Mouse (Mus musculus): ENCODE data around the gene Bicra.
A peak's percentile ranks its signal among the peaks of the same experiment; 100 is the strongest.

The Bicra gene

DNA sequence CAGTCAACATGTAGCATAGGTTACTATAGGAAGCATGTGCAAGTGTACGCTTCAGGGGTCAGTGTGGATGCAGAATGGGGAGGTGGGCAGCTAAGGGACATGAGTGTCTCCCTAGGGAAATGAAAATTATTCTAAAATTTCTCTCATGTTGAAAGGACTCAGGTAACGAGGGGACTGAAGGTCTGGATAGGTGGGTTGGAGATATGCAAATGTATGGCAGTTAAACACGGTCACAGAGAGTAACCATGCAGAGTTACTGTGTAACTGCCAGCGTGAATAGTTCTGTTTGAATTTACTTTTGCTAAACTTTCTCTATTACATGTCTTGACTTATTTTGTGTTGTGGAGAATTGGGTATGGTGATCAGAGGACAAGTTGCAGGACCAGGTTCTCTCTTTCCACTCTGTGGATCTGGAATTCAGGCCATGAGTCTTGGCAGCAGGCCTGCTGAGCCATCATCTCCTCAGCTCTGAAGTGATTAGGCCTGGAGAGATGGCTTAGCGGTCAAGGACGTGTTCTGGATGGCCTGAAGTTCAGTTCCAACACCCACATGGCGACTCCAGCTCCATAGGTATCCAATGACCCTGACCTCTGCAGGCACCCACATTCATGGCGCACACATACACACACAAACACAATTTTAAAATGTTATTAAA, 33.1 kb downstream of the Bicra start:
- DNase-seq (ENCODE audit: low read depth, low spot score), result no peak

DNA sequence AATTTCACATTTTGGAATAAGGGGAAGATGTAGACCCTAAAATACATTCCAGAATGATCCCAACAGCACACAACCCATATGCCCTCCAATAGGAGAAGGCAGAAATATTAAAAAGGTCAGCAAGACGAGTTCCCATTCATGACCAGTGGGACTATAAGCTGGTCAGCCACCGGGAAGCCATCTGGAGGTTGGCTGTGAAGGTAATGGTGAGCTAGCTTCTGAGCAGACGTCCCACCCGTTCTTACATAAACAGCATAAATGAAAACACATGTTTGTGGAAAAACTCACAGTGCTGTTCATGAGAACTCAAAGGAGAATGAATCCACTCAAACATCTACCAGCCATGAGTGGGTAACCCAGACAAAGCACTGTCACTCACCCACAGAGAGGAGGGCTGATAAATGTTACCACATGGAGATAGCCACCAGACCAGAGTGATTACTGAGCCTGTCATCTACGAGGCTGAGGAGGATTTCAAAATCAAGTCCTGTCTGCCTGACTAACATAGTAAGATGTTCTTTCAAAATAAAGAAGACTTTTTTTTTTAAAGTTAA, 33.9 kb downstream of the Bicra start:
- no peak for DNase-seq (ENCODE audit: low read depth, low spot score)

GRCm38 (mm10) chr7:16012576-16013263, 35.0 kb downstream of the Bicra start:
- peak; percentile 43 for DNase-seq (ENCODE audit: low read depth, low spot score)

DNA sequence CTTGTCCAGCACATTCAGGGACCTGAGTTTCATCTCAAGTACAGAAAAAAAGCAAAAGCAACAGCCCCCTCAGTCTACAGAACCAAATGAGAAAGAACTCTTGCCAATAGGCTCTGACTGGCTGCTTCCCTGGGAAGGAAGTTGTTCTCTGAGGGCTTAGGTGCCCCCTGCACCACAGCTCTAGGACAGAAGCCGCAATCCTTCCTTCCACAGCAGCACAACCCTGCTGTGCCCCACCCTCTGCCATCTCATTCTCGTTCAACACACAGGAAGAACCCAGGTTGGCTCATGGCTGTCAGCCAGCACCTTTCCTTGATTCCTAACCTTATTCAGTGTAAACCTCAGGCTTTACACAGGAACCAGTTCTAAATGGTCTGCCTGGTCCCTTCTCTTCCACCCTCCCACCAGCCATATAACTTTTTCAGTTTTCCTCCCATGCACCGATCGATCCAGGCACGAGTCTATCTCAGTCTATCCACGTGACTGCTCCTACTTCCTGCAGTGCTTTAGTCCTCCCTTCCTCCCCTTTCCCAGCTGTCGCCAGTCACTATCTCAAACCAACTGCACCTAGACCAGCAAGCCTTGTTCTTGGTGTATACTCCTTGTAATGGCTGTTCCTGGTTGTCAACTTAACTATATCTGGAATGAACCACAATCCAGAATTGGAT, 36.2 kb downstream of the Bicra start:
- no peak for DNase-seq (ENCODE audit: low read depth, low spot score)

DNA sequence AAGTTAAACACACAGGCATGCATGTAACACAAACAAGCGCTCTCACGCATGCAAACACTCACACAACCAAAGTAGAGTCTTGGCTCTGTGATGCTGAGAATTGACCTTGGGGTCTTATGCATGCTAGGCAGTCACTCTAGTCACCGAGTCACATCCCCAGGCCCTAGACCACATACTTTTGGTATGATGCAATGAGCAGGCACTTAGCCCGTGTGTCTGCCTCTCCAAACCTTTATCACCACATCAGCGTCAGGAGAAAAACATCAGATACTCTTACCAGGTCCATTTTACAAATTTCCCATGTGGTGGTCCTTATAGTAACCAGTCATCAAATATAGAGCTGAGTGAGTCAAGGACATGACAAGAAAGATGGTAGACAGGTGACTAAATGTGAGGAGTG, 37.1 kb downstream of the Bicra start:
- DNase-seq (ENCODE audit: low read depth, low spot score), result no peak

GRCm38 (mm10) chr7:16009636-16010035, 38.1 kb downstream of the Bicra start:
- no peak for DNase-seq (ENCODE audit: low read depth, low spot score)

DNA sequence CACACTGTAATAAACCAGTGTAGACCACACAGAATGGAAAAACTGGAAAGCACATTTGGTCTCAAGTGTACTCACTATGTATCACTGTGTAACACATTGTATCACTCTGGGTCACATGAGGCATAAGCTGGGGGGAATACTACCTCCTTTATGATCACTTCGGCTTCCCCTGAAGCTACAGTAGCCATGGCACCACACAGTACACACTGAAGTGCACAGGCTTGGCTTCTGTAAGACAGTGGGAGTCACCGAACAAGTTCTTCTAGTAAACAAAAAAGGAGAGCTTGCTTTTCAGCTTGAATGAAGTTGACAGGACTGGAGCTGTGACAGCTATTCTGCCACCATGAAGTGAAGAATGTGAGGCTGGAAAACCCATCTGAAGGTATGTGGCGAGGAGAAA, 42.7 kb downstream of the Bicra start:
- no peak for DNase-seq (ENCODE audit: low read depth, low spot score)

DNA sequence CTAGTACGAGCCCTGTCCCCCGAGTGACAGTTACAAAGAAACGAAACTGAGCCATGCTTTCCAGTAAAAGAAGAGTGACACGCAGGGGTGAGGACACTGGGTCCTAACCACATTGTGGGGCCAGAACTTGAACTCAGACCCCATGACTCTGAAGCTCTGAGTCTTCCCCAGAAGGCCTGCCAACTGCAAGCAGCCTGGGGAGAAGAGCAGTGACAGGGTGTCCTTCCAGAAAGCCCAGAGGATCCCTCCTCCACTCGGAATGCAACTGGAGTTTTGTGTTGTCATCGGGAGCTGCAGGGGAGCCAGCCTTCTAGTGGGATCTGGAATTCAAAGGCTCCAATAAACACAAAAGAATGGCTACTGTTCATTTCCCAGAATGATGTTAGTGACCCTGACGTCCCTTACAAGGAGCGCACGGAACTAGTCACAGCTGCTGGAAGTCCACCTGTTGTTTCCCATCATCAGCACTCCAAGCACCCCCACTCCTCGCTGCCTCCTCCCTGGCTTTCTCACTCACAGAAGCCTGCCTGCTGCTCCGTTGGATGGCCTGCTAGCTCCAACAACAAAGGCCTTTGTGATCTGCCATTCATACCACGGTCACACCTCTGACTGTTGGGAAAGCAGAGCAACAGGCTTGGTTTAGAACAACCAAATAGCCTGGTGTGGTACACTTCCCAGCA, 43.4 kb downstream of the Bicra start:
- DNase-seq (ENCODE audit: low read depth, low spot score), result peak; percentile 65

DNA sequence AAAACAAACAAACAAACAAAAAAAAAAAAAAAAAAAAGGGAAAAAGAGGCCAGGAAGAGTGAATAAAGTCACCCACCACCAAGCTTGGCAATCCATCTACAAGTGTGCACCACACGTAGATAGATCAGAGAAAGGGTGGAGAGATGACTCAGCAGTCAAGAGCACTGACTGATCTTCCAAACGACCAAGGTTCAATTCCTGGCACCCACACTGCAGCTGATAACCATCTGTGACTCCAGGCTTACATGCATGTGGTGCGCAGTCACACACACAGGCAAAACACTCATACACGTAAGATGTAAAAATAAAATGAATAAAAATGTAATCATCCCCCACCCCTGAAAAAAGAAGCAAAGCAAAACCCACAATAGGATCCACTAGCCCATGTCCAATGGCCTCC, 44.7 kb downstream of the Bicra start:
- DNase-seq (ENCODE audit: low read depth, low spot score), result no peak

- no peak for DNase-seq (ENCODE audit: low read depth, low spot score)
Observed at GRCm38 (mm10) chr7:16002171-16002570, 45.5 kb downstream of the Bicra start.

DNA sequence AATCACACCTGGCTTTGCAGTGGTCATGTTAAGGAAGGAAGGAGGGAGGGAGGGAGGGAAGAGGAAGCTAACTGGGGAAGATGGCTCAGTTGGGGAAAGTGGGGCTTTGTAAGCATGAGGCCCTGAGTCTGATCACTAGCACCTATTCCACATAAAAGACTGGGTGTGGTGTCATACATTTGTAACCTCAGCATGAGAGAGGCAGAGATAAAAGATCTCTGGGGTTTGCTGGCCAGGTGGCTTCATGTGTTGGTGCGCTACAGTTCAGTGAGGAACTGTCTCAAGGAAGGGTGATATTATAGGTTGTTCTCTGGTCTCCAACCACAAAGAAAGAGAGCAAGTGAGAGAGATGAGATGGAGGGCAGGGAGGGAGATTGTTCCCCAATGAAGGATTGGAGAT, 46.0 kb downstream of the Bicra start:
- no peak for DNase-seq (ENCODE audit: low read depth, low spot score)

DNA sequence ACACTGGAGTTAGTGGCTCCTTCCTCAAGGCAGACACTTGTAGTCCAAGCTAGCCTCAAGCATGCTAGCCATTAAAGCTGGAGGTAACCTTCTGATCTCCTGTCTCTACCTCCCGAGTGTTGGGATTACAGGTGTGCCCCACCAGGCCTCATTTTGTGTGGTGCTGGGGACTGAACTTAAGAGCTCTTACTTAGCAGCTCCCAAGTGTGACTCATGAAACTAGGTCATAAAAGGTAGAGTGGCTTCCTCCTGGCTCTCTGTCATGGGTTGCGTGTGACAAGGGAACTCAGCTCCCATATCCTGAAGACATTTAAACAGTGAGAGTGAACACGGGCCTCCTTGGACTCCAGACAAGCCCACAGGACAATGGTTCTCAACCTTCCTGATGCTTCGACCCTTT, 53.9 kb downstream of the Bicra start:
- DNase-seq (ENCODE audit: low read depth, low spot score), result no peak

DNA sequence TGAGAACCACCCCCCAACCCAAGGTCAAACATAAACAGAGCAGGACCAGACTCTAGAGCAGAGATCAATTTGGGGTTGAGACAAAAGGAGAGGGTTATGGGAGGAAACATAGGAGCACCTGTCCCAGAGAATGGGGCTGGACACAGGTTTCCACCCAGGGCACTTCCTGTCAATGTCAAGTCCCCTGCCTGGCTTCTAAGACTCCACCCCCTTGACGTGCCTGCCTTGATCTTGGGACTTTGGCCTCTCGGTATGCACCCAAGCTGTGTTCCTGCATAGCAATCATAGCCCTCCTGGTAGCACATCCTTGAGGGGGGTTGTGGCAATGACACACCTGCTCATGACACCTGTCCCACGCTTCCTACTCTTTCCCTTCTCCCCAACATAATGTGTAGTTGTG, 54.6 kb downstream of the Bicra start:
- DNase-seq (ENCODE audit: low read depth, low spot score), result no peak

DNA sequence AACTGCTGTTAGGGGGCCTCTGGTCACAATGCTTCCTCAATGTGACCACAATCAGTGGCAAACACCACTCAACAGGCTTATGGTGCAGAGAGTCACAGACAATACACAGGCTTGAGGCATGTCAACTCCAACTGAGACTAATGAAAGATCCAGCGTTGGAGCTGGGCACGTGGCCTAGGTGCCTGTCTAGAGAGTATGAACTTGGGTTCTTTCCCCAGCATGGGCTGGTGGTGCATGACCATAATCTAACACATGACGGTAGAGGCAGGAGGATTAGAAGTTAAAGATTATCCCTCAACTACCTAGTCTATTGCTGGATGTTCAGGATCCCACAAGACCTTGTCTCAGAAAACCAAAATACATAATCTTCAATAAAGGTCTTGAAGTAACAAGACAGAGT, 56.0 kb downstream of the Bicra start:
- no peak for DNase-seq (ENCODE audit: low read depth, low spot score)

DNA sequence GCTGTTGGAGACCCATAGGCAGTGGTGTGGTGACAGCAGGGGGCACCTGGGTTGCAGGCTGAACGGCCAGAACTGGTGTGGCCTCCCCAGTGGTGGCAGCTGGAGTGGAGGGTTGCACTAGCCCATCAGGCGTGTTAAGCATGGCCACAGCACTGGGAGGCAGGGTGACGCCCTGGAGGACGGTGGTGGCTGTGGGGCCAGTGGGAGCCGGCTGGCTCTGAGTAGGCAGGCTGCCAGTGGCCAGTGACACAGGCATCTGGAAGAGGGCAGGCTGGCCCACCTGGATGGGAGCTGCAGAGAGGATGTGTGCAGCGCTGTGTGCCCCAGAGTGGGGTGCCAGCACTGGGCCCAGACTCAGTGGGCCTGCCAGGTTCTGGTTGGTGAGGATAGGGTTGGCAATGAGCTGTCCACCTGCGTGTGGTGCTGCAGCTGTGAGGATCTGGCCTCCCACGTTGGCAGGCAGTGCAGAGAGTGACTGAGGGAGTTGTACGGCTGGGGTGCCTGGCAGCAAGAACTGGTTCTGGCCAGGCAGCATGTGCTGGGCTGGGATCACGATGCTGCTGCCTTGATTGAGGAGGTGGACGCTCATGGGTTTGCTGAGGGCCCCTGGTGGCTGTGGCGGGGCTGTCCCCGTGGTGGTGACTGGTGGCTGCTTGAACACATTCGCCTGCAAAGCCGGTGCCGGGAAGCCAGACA, 59.9 kb downstream of the Bicra start:
- DNase-seq (ENCODE audit: low read depth, low spot score), result no peak

GRCm38 (mm10) chr7:15982729-15983407, 64.9 kb downstream of the Bicra start:
- DNase-seq (ENCODE audit: low read depth, low spot score), result peak; percentile 55

DNA sequence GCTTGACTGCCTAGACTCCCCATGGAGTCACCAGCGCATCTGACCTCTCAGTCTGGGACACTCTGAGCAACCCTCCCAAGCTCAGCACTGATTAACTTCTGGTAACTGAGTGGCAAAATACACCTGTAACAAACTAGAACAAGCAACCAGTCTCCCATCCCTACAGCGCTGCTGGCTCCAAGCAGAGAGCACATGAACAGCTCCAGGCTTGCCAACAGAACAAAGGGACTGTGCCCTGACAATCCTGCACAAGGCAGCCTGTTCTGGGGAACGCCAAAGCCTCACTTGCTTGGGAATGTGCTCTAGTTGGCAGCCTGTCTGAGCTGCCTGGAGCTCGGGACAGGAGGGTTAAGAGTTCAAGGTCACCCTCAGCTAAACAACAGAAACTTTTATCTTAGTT, 66.2 kb downstream of the Bicra start:
- peak; percentile 83 for DNase-seq (ENCODE audit: low read depth, low spot score)

GRCm38 (mm10) chr7:15980246-15980645, 67.5 kb downstream of the Bicra start:
- DNase-seq (ENCODE audit: low read depth, low spot score), result no peak

DNA sequence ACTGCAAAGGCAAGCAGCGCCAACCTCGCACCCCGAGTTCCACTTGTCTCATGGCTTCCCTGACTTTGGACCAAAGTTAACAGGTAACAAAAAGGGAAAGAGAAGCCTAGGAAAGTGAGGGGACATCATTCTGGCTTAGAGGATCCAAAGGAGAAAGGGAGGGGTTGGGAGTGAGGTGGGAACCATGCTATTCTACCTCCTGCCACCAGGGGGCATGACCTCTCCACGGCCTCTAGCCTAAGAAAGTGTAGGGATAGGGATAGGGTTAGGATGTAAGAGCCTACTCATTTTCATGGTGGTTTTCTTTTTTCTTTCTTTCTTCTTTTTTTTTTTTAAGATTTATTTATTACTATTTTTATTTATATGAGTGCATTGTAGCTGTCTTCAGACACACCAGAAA, 71.8 kb downstream of the Bicra start:
- peak; percentile 77 for DNase-seq (ENCODE audit: low read depth, low spot score)

GRCm38 (mm10) chr7:15975451-15975850, 72.3 kb downstream of the Bicra start:
- no peak for DNase-seq (ENCODE audit: low read depth, low spot score)

GRCm38 (mm10) chr7:15974712-15975111, 73.0 kb downstream of the Bicra start:
- peak; percentile 78 for DNase-seq (ENCODE audit: low read depth, low spot score)
